21 mouse cellular contexts compared by ENCODE assay signal in genomic region chr12:80232840-80233218, GRCm38 (mm10). TPM values are rescaled to one million over a fixed set of nuclear protein-coding genes. Genes with fewer than 3 reads are reported as not detected.
DNase-seq lines count a peak whose midpoint lies in the region; ATAC-seq lines count a peak whose summit lies in the region.
"Had no signal": no experiment of that assay in that cellular context is flagged by ENCODE, and none has a peak within 500 bp of the region (broad histone marks: within the 10 kb centered on the region; RNA-seq: fewer than 3 reads in every experiment).

No protein-coding gene starts in this region.

- DNase-seq in lung, adult 18-20 months, result no peak
- DNase-seq in embryonic facial prominence, embryonic 10.5 days (ENCODE audit: low spot score), result no peak
- no peak for DNase-seq in limb, embryonic 10.5 days (ENCODE audit: low spot score)
- DNase-seq in adrenal gland, adult (ENCODE audit: inconsistent age in 2 of 2, low spot score in 1 of 2), result no peak
- no peak for DNase-seq in cerebellum, adult 11-12 months
- DNase-seq: adrenal gland, postnatal 36 days; cerebellum, adult 9-11 months; gastrocnemius, adult 2 months; heart, postnatal 10 days; kidney, adult 18-20 months; kidney, postnatal 10 days; lung, embryonic 14.5 days; lung, postnatal 36 days had no signal

- no peaks in the 10 kb centered on the region for H3K9me3 ChIP-seq in lung, embryonic 15.5 days
- H3K9me3 ChIP-seq in embryonic facial prominence, embryonic 10.5 days, result peaks cover 8% of the 10 kb centered on the region; the same call in 1 of the 2 replicates
- peaks cover 1% of the 10 kb centered on the region; the same call in 1 of the 2 replicates for H3K9me3 ChIP-seq in limb, embryonic 10.5 days (replicated peaks)
- no peaks in the 10 kb centered on the region for H3K9me3 ChIP-seq in intestine, embryonic 15.5 days
- H3K9me3 ChIP-seq: megakaryocyte, embryonic 14.5 days had no signal

- no peak overlapping the region for H3K9ac ChIP-seq in lung, embryonic 15.5 days
- H3K9ac ChIP-seq in intestine, embryonic 15.5 days, result no peak overlapping the region
- H3K9ac ChIP-seq: hindbrain, embryonic 13.5 days; lung, embryonic 14.5 days; midbrain, embryonic 13.5 days; neural tube, embryonic 12.5 days had no signal

- 0 out of 2 replicates have a peak, but pooled peaks cover 14% of the 10 kb centered on the region for H3K36me3 ChIP-seq in lung, embryonic 15.5 days
- peaks cover 43% of the 10 kb centered on the region for H3K36me3 ChIP-seq in embryonic facial prominence, embryonic 10.5 days (replicated peaks)
- H3K36me3 ChIP-seq in limb, embryonic 10.5 days, result peaks cover 38% of the 10 kb centered on the region
- H3K36me3 ChIP-seq in intestine, embryonic 15.5 days, result peaks cover 7% of the 10 kb centered on the region; the same call in 1 of the 2 replicates
- H3K36me3 ChIP-seq: hindbrain, embryonic 13.5 days; midbrain, embryonic 13.5 days; neural tube, embryonic 12.5 days had no signal

- no peak overlapping the region for H3K4me2 ChIP-seq in lung, embryonic 15.5 days
- no peak overlapping the region for H3K4me2 ChIP-seq in intestine, embryonic 15.5 days (replicated peaks)
- H3K4me2 ChIP-seq: hindbrain, embryonic 13.5 days; liver, embryonic 11.5 days; midbrain, embryonic 13.5 days; neural tube, embryonic 12.5 days had no signal

- peak overlapping the region; percentile 5; the same call in 1 of the 2 replicates for H3K27ac ChIP-seq in lung, embryonic 15.5 days
- peak overlapping the region; percentile 93 for H3K27ac ChIP-seq in embryonic facial prominence, embryonic 10.5 days (replicated peaks)
- peak overlapping the region; percentile 57; the same call in 1 of the 2 replicates for H3K27ac ChIP-seq in limb, embryonic 10.5 days
- H3K27ac ChIP-seq in intestine, embryonic 15.5 days, result no peak overlapping the region
- H3K27ac ChIP-seq: gastrocnemius, adult 2 months; hindbrain, embryonic 13.5 days; midbrain, embryonic 13.5 days; neural tube, embryonic 12.5 days had no signal

- peaks cover 68% of the 10 kb centered on the region for H3K4me1 ChIP-seq in lung, embryonic 15.5 days
- peaks cover 51% of the 10 kb centered on the region for H3K4me1 ChIP-seq in embryonic facial prominence, embryonic 10.5 days
- H3K4me1 ChIP-seq in limb, embryonic 10.5 days, result peaks cover 53% of the 10 kb centered on the region
- peaks cover 54% of the 10 kb centered on the region for H3K4me1 ChIP-seq in intestine, embryonic 15.5 days (replicated peaks)

- ATAC-seq in lung, embryonic 15.5 days (ENCODE audit: borderline replicate concordance, extremely low read depth, low FRiP score, low TSS enrichment), result no peak
- no peak for ATAC-seq in intestine, embryonic 15.5 days
- ATAC-seq: forebrain, embryonic 14.5 days; midbrain, embryonic 13.5 days had no signal

- H3K27me3 ChIP-seq in lung, embryonic 15.5 days, result no peaks in the 10 kb centered on the region
- no peaks in the 10 kb centered on the region for H3K27me3 ChIP-seq in embryonic facial prominence, embryonic 10.5 days (replicated peaks; ENCODE audit: low read depth, poor library complexity, severe bottlenecking)
- H3K27me3 ChIP-seq in limb, embryonic 10.5 days (ENCODE audit: low read depth, poor library complexity, severe bottlenecking), result no peaks in the 10 kb centered on the region
- H3K27me3 ChIP-seq in intestine, embryonic 15.5 days (replicated peaks), result no peaks in the 10 kb centered on the region
- H3K27me3 ChIP-seq: hindbrain, embryonic 13.5 days; megakaryocyte, embryonic 14.5 days; midbrain, embryonic 13.5 days; neural tube, embryonic 12.5 days had no signal

- 89% methylated on average over 4 of the region's 4 CpGs for WGBS in lung, embryonic 15.5 days
- 92% methylated on average over 4 of the region's 4 CpGs for WGBS in embryonic facial prominence, embryonic 10.5 days
- 95% methylated on average over 4 of the region's 4 CpGs for WGBS in limb, embryonic 10.5 days
- 90% methylated on average over 4 of the region's 4 CpGs for WGBS in intestine, embryonic 15.5 days

- H3K4me3 ChIP-seq in lung, embryonic 15.5 days, result no peak overlapping the region
- no peak overlapping the region for H3K4me3 ChIP-seq in embryonic facial prominence, embryonic 10.5 days
- no peak overlapping the region for H3K4me3 ChIP-seq in limb, embryonic 10.5 days
- H3K4me3 ChIP-seq in intestine, embryonic 15.5 days (replicated peaks), result no peak overlapping the region
- H3K4me3 ChIP-seq: gastrocnemius, adult 2 months; hindbrain, embryonic 13.5 days; megakaryocyte, embryonic 14.5 days; midbrain, embryonic 13.5 days; neural tube, embryonic 12.5 days had no signal

RNA-seq across cellular contexts. Expression of gene Actn1, which starts 27.3 kb away (rescaled TPM):
- polyA plus RNA-seq in lung, embryonic 15.5 days (2015; fragmentation: Nextera tagmentation; extraction: Ambion mirVana), result 53.4 and 57.3 TPM in 2 replicates
- polyA plus RNA-seq in embryonic facial prominence, embryonic 10.5 days (2016; fragmentation: Nextera tagmentation; extraction: Ambion mirVana), result 38.2 and 39.3 TPM in 2 replicates
- 48.6 and 49.5 TPM in 2 replicates for polyA plus RNA-seq in limb, embryonic 10.5 days (2016; fragmentation: Nextera tagmentation; extraction: Ambion mirVana)
- 51.2 and 53.6 TPM in 2 replicates for polyA plus RNA-seq in intestine, embryonic 15.5 days (2015; fragmentation: Nextera tagmentation; extraction: Ambion mirVana)
